Mouse (Mus musculus) C2C12 (cell line): ENCODE results near the gene Dag1.

Experiments used
- CTCF ChIP-seq: IDR thresholded peaks from one replicate; pipeline ENCODE4 v1.5.1; 2011; ENCODE audit not compliant: control insufficient read depth, insufficient read depth, insufficient read length
- MAX ChIP-seq: IDR thresholded peaks from one replicate; pipeline ENCODE4 v1.6.1; 2011; ENCODE audit warnings: mild to moderate bottlenecking, control low read depth
- MYOD1 ChIP-seq: IDR thresholded peaks from one replicate; pipeline ENCODE4 v1.6.1; 2011; ENCODE audit warnings: low read depth; ENCODE audit not compliant: control insufficient read depth, insufficient read length
- MYOG ChIP-seq: IDR thresholded peaks from one replicate; pipeline ENCODE4 v1.6.1; 2011; ENCODE audit not compliant: control insufficient read depth, insufficient read length; ENCODE audit errors: extremely low read depth

- no peak for TF ChIP-seq MAX
- no peak for TF ChIP-seq MYOD1
- no peak for TF ChIP-seq CTCF
- no peak for TF ChIP-seq MYOG
These were observed 35.7 kb downstream of the Dag1 start for GRCm38 (mm10) chr9:108227911-108228649.
